Mouse (Mus musculus): Measurements from ENCODE around the gene Slc39a1.
A peak's percentile ranks its signal among the peaks of the same experiment; 100 is the strongest.
"Not testable (repeated sequence)": the region's sequence is repeated elsewhere in the genome, so short reads cannot be mapped to it uniquely, and the experiment has no call there.

The Slc39a1 gene

GRCm38 (mm10) chr3:90277793-90278192, 29.8 kb downstream of the Slc39a1 start:
- peaks cover 49% of the 10 kb centered on the region for H3K36me3 ChIP-seq (ENCODE audit: insufficient read depth, low read length)
- TF ChIP-seq CTCF (conservative IDR thresholded peaks at IDR 0.05; ENCODE audit: low read length): no peak
- TF ChIP-seq POU5F1 (IDR thresholded peaks at IDR 0.05; ENCODE audit: borderline replicate concordance, low read length): no peak
- no peak for TF ChIP-seq NANOG (IDR thresholded peaks at IDR 0.05; ENCODE audit: borderline replicate concordance, low read length)
- peaks cover 43% of the 10 kb centered on the region for H3K4me1 ChIP-seq (replicated peaks; ENCODE audit: low read depth, low read length)
- H3K27me3 ChIP-seq (ENCODE audit: insufficient read depth, low read length): peaks cover 11% of the 10 kb centered on the region
- no peaks in the 10 kb centered on the region for H3K9me3 ChIP-seq (ENCODE audit: low read length)
- peak overlapping the region; percentile 61 for H3K4me3 ChIP-seq (replicated peaks; ENCODE audit: low read length)

- Histone ChIP-seq H3K36me3 (ENCODE audit: insufficient read depth, low read length) (peaks cover 48% of the 10 kb centered on the region), H3K27me3 (ENCODE audit: insufficient read depth, low read length) (peaks cover 11% of the 10 kb centered on the region), H3K4me3 (replicated peaks; ENCODE audit: low read length) (peak overlapping the region; percentile 61), H3K4me1 (replicated peaks; ENCODE audit: low read depth, low read length) (peaks cover 41% of the 10 kb centered on the region), H3K9me3 (ENCODE audit: low read length) (no peaks in the 10 kb centered on the region)
- no peak for TF ChIP-seq CTCF (conservative IDR thresholded peaks at IDR 0.05; ENCODE audit: low read length)
- no peak for TF ChIP-seq POU5F1 (IDR thresholded peaks at IDR 0.05; ENCODE audit: borderline replicate concordance, low read length)
- TF ChIP-seq NANOG (IDR thresholded peaks at IDR 0.05; ENCODE audit: borderline replicate concordance, low read length): no peak
These were observed 30.2 kb downstream of the Slc39a1 start for GRCm38 (mm10) chr3:90278211-90278610.

- TF ChIP-seq CTCF (conservative IDR thresholded peaks at IDR 0.05; ENCODE audit: low read length) (no peak), POU5F1 (IDR thresholded peaks at IDR 0.05; ENCODE audit: borderline replicate concordance, low read length) (no peak), NANOG (IDR thresholded peaks at IDR 0.05; ENCODE audit: borderline replicate concordance, low read length) (no peak)
- Histone ChIP-seq H3K9me3 (ENCODE audit: low read length) (no peaks in the 10 kb centered on the region), H3K4me3 (replicated peaks; ENCODE audit: low read length) (no peak overlapping the region), H3K36me3 (ENCODE audit: insufficient read depth, low read length) (peaks cover 48% of the 10 kb centered on the region), H3K27me3 (ENCODE audit: insufficient read depth, low read length) (peaks cover 1% of the 10 kb centered on the region; the same call in 1 of the 2 replicates), H3K4me1 (replicated peaks; ENCODE audit: low read depth, low read length) (peaks cover 31% of the 10 kb centered on the region)
These were observed 31.2 kb downstream of the Slc39a1 start for GRCm38 (mm10) chr3:90279216-90279615.

- H3K27me3 ChIP-seq (ENCODE audit: insufficient read depth, low read length): no peaks in the 10 kb centered on the region
- peaks cover 29% of the 10 kb centered on the region for H3K4me1 ChIP-seq (replicated peaks; ENCODE audit: low read depth, low read length)
- no peak for TF ChIP-seq CTCF (conservative IDR thresholded peaks at IDR 0.05; ENCODE audit: low read length)
- no peak for TF ChIP-seq POU5F1 (IDR thresholded peaks at IDR 0.05; ENCODE audit: borderline replicate concordance, low read length)
- TF ChIP-seq NANOG (IDR thresholded peaks at IDR 0.05; ENCODE audit: borderline replicate concordance, low read length): no peak
- no peak overlapping the region for H3K4me3 ChIP-seq (replicated peaks; ENCODE audit: low read length)
- peaks cover 48% of the 10 kb centered on the region for H3K36me3 ChIP-seq (ENCODE audit: insufficient read depth, low read length)
- H3K9me3 ChIP-seq (ENCODE audit: low read length): no peaks in the 10 kb centered on the region
These were observed 31.8 kb downstream of the Slc39a1 start for GRCm38 (mm10) chr3:90279743-90280142.

- no peak overlapping the region for H3K4me3 ChIP-seq (replicated peaks; ENCODE audit: low read length)
- no peak for TF ChIP-seq POU5F1 (IDR thresholded peaks at IDR 0.05; ENCODE audit: borderline replicate concordance, low read length)
- no peak for TF ChIP-seq CTCF (conservative IDR thresholded peaks at IDR 0.05; ENCODE audit: low read length)
- TF ChIP-seq NANOG (IDR thresholded peaks at IDR 0.05; ENCODE audit: borderline replicate concordance, low read length): no peak
- H3K36me3 ChIP-seq (ENCODE audit: insufficient read depth, low read length): peaks cover 41% of the 10 kb centered on the region
- H3K27me3 ChIP-seq (ENCODE audit: insufficient read depth, low read length): no peaks in the 10 kb centered on the region
- H3K9me3 ChIP-seq (ENCODE audit: low read length): no peaks in the 10 kb centered on the region
- peaks cover 25% of the 10 kb centered on the region for H3K4me1 ChIP-seq (replicated peaks; ENCODE audit: low read depth, low read length)
These were observed 32.7 kb downstream of the Slc39a1 start for GRCm38 (mm10) chr3:90280708-90281107.

GRCm38 (mm10) chr3:90284150-90284549, 36.2 kb downstream of the Slc39a1 start:
- no peaks in the 10 kb centered on the region for H3K9me3 ChIP-seq (ENCODE audit: low read length)
- TF ChIP-seq POU5F1 (IDR thresholded peaks at IDR 0.05; ENCODE audit: borderline replicate concordance, low read length) (no peak), NANOG (IDR thresholded peaks at IDR 0.05; ENCODE audit: borderline replicate concordance, low read length) (no peak), CTCF (conservative IDR thresholded peaks at IDR 0.05; ENCODE audit: low read length) (no peak)
- no peaks in the 10 kb centered on the region for H3K27me3 ChIP-seq (ENCODE audit: insufficient read depth, low read length)
- no peaks in the 10 kb centered on the region; the same call in 1 of the 2 replicates for H3K4me1 ChIP-seq (replicated peaks; ENCODE audit: low read depth, low read length)
- no peak overlapping the region for H3K4me3 ChIP-seq (replicated peaks; ENCODE audit: low read length)
- H3K36me3 ChIP-seq (ENCODE audit: insufficient read depth, low read length): peaks cover 18% of the 10 kb centered on the region

GRCm38 (mm10) chr3:90289403-90289802, 41.4 kb downstream of the Slc39a1 start:
- H3K4me1 ChIP-seq (replicated peaks; ENCODE audit: low read depth, low read length): peaks cover 18% of the 10 kb centered on the region
- not testable (repeated sequence) for H3K4me3 ChIP-seq (replicated peaks; ENCODE audit: low read length); H3K36me3 ChIP-seq (ENCODE audit: insufficient read depth, low read length); H3K27me3 ChIP-seq (ENCODE audit: insufficient read depth, low read length); H3K9me3 ChIP-seq (ENCODE audit: low read length)

- Histone ChIP-seq H3K9me3 (ENCODE audit: low read length) (no peaks in the 10 kb centered on the region), H3K4me3 (replicated peaks; ENCODE audit: low read length) (no peak overlapping the region), H3K36me3 (ENCODE audit: insufficient read depth, low read length) (peaks cover 9% of the 10 kb centered on the region), H3K27me3 (ENCODE audit: insufficient read depth, low read length) (no peaks in the 10 kb centered on the region), H3K4me1 (replicated peaks; ENCODE audit: low read depth, low read length) (peaks cover 30% of the 10 kb centered on the region)
- no peak for TF ChIP-seq CTCF (conservative IDR thresholded peaks at IDR 0.05; ENCODE audit: low read length)
- TF ChIP-seq POU5F1 (IDR thresholded peaks at IDR 0.05; ENCODE audit: borderline replicate concordance, low read length): no peak
- TF ChIP-seq NANOG (IDR thresholded peaks at IDR 0.05; ENCODE audit: borderline replicate concordance, low read length): no peak
These were observed 42.6 kb downstream of the Slc39a1 start for GRCm38 (mm10) chr3:90290602-90291001.

GRCm38 (mm10) chr3:90291982-90292344, 44.0 kb downstream of the Slc39a1 start:
- Histone ChIP-seq H3K4me3 (replicated peaks; ENCODE audit: low read length) (peak overlapping the region; percentile 87), H3K9me3 (ENCODE audit: low read length) (no peaks in the 10 kb centered on the region)
- TF ChIP-seq CTCF (conservative IDR thresholded peaks at IDR 0.05; ENCODE audit: low read length): no peak
- TF ChIP-seq POU5F1 (IDR thresholded peaks at IDR 0.05; ENCODE audit: borderline replicate concordance, low read length): no peak
- no peak for TF ChIP-seq NANOG (IDR thresholded peaks at IDR 0.05; ENCODE audit: borderline replicate concordance, low read length)

More at GRCm38 (mm10) chr3:90291982-90292344, 44.0 kb downstream of the Slc39a1 start:
- H3K27me3 ChIP-seq (ENCODE audit: insufficient read depth, low read length): no peaks in the 10 kb centered on the region
- peaks cover 21% of the 10 kb centered on the region for H3K36me3 ChIP-seq (ENCODE audit: insufficient read depth, low read length)
- H3K4me1 ChIP-seq (replicated peaks; ENCODE audit: low read depth, low read length): peaks cover 43% of the 10 kb centered on the region

All from E14TG2a.4 (cell line).